Mouse (Mus musculus) heart, adult 8-10 months (tissue): ENCODE results near the gene Tmem44. TPM values are rescaled to one million over a fixed set of nuclear protein-coding genes. Genes with fewer than 3 reads are reported as not detected.

ENCODE experiments used
- DNase-seq: peaks from one replicate; pipeline ENCODE4 v3.0.0; 2022; ENCODE audit warnings: low spot score
- total RNA-seq, 4 experiments: library from RNA; stranded (reverse); gene quantifications; 2 replicates each; pipeline ENCODE4 v1.2.4; 2022

Tmem44 gene
- total RNA-seq, result 1 to 10 TPM; 4.1 to 7.0 (median 5.2) TPM

- no peak for DNase-seq
Observed at GRCm38 (mm10) chr16:30550748-30551192, at the start of gene Tmem44. Gene Tmem44 (minus strand): TSS chr16:30550842.

- DNase-seq, result peak; percentile 97
Observed at GRCm38 (mm10) chr16:30599491-30600268, 49.0 kb upstream of the Tmem44 start, which contains the start of gene Fam43a. Gene Fam43a (plus strand): TSS chr16:30599723.

GRCm38 (mm10) chr16:30596959-30597681, 46.5 kb upstream of the Tmem44 start:
- DNase-seq, result peak; percentile 91

- DNase-seq, result no peak
Observed at GRCm38 (mm10) chr16:30595835-30596557, 45.4 kb upstream of the Tmem44 start.

GRCm38 (mm10) chr16:30595356-30595755, 44.7 kb upstream of the Tmem44 start:
- DNase-seq, result no peak

- no peak for DNase-seq
Observed at GRCm38 (mm10) chr16:30591990-30592389, 41.3 kb upstream of the Tmem44 start.

GRCm38 (mm10) chr16:30590264-30591209, 39.9 kb upstream of the Tmem44 start:
- no peak for DNase-seq

- DNase-seq, result peak; percentile 94
Observed at GRCm38 (mm10) chr16:30587494-30588327, 37.1 kb upstream of the Tmem44 start, which contains the start of gene Lsg1. Gene Lsg1 (minus strand): TSS chr16:30587592.

- DNase-seq, result no peak
Observed at GRCm38 (mm10) chr16:30586935-30587493, 36.4 kb upstream of the Tmem44 start.

GRCm38 (mm10) chr16:30580765-30581164, 30.1 kb upstream of the Tmem44 start:
- no peak for DNase-seq

GRCm38 (mm10) chr16:30576392-30576791, 25.8 kb upstream of the Tmem44 start:
- DNase-seq, result no peak

- DNase-seq, result no peak
Observed at GRCm38 (mm10) chr16:30575815-30576214, 25.2 kb upstream of the Tmem44 start.

- no peak for DNase-seq
Observed at GRCm38 (mm10) chr16:30572239-30572638, 21.6 kb upstream of the Tmem44 start.

- DNase-seq, result no peak
Observed at GRCm38 (mm10) chr16:30571378-30571777, 20.7 kb upstream of the Tmem44 start.

GRCm38 (mm10) chr16:30570173-30570572, 19.5 kb upstream of the Tmem44 start:
- no peak for DNase-seq

- no peak for DNase-seq
Observed at GRCm38 (mm10) chr16:30565631-30566030, 15.0 kb upstream of the Tmem44 start.

- no peak for DNase-seq
Observed at GRCm38 (mm10) chr16:30560601-30561000, 10.0 kb upstream of the Tmem44 start.

- DNase-seq, result no peak
Observed at GRCm38 (mm10) chr16:30559312-30559992, 8.8 kb upstream of the Tmem44 start.

GRCm38 (mm10) chr16:30554109-30554508, 3.5 kb upstream of the Tmem44 start:
- DNase-seq, result no peak
